Mouse (Mus musculus) right cerebral cortex, postnatal 4 days (tissue): Measurements from ENCODE around the gene Fmnl2.

Experiments
- DNase-seq: peaks from one replicate; pipeline ENCODE4 v3.0.0-alpha.2; 2022

Fmnl2 gene

DNA sequence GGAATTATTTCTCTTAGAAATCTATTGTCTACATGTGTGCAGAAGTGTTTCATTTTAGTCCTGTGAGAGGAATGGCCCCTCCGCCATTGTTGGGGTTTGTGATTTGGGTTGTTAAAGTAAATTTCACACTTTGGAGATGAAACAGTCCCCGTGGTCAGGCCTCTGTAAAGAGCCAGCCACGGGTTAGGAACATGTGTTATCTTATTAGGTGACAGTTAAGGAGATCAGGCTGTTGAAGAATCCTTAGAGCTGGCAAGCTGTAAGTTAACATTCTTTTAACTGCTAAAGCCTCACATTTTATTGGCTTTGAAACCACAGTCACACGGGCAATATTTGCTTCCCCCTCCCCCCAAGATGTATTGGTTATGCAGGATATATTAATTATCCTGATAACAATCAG, 131.7 kb downstream of the Fmnl2 start:
- no peak for DNase-seq

DNA sequence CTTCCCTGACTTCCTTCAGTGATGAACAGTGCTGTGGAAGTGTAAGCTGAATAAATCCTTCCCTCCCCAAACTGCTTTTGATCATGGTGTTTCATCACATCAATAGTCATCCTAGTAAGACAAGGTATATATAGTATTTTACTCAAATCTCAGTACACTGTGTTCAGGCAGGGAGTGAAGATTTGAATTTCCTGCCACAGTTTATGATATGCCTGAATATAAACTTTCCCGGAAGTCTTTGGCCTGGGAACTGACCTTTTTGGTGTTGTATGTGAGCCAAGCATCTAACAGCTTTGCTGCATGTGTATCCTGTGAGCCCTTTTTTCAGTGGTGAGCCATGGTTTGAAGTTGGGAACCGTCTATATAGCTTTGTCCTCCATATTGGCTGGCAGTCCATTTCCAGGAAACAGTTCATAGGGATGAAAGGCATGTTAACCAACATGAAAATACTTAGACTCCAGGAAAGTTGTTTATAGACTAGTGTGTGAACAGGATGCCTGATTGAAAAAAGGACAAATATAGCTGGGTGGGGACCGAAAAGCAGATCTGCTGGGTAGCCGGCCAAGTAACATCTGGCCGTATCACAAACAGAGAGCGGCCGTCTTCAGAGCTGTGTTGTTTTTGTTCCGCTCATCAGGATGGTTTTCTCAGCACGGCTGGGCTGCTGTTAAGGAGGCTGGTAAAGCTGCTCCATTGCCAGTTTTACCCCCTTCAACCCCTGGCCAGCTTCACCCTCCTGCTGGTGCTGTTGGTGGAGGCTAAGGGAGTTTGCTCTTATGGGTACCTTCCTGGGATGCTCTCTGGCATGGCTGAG, 133.4 kb downstream of the Fmnl2 start:
- DNase-seq = no peak

DNA sequence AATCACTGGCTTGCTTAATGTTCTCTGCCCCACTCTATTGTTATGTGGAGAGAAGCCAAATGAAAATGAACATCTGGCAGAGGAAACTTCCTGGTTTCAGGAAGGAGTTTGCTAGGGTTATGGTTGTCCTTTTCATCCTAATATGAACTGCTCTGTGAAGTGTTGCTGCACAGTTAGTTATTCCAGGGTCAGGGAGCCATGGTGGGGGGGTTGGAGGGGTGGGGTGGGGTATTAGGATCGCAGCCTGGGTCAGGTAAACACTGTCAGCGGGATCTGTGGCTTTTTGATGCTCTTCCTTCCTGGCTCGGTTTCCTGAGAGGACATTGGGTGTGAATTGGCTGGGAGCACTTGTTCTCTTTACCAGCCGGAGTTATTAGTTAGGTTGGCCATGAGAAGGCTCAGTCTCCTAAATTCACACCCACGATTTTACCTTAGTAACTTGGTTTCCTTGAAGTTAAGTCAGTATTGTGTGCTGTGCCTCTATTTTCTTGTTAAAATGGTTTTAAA, 134.1 kb downstream of the Fmnl2 start:
- DNase-seq = no peak

DNA sequence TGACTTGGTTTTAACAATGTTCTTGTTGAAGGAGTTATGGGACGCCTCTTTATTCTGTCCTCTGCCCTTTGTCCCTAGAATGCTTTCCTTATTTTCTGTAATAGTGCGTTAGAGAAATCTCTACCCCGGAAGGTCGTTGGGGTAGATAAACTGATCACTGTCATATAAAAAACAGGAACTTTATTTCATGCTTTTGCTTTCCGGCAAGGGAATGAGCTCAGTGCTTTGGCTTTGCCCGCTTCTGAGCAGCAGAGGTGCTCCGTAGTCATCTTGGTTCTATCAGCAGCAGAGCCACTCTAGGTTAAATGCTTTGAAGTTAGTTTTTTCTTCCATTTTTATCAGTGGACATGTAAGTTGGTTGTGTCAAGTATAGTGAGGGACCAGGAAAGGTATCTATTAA, 135.6 kb downstream of the Fmnl2 start:
- DNase-seq = no peak

DNA sequence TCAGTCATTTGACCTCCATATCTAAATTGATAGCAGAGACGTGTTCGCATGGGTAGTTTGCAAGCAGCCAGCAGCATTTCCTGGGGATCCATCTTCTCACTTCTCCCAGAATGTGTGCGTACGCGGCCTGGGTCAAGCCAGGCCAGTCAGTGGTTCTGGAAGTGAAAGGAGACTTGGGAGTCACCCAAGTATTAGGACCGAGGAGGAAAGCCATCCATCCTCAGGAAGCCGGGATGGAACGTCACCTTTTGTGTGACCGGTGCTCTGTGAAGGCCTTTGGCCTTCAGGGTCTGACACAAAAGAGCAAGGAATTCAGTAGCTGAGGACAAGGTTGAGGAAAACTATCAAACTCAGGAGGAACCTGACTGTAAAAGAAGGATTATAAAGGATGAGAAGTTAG, 136.9 kb downstream of the Fmnl2 start:
- no peak for DNase-seq

DNA sequence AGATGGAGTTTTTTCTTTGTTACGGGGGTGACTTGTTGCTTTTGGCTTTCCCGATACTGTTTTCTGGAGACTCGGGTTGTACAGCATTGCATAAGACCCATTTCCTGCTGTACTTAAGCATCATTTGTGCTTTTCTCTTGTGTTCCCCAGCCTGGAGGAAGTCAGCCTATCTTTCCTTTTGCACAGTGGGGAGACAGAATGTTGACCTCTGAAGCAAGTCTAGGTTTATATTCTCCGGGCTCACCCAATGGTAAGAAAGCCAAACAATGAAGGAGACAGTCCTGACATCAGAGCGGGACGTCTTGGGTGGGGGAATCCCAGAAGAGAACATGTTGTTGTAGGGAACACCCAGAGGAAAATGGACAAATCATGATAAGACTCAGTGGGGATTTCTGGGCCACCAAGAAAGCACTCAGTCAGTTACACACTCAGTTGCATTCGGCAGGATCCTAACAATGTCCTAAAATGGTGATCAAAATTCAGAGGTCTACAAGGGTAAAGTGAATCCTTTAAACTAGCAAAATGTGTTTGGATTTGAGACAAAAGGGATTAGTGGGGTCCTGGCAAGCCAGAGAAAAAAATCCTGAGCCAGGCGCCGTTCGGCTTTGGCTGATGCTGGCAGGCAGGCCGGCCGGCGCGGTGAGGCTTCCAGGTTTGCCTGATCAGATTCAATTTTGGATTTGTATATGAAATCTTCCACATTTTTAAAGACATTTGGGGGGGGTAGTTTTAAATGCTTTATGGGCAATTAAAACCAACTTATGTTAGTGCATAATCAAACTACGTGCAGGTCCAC, 140.5 kb downstream of the Fmnl2 start:
- no peak for DNase-seq

DNA sequence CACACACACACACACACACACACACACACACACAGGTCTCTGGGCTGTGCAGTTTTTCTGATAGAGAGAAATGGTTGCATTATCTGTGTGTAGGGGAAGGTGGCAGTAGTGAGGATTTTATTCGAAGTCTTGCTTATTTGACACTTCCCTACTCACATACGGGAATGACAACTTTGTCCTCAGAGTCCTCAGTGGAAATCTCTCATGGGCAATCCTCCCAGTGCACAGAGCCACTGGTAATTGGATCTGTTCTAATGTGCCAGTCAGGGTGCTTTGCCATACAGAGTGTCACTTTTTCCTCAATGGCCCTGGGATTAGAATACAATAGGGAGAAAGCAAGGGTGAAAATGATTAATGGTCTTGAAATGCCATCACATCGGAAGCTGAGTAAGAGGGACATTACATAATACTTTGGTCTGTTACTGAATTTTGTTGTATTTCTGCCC, 141.9 kb downstream of the Fmnl2 start:
- DNase-seq = no peak

DNA sequence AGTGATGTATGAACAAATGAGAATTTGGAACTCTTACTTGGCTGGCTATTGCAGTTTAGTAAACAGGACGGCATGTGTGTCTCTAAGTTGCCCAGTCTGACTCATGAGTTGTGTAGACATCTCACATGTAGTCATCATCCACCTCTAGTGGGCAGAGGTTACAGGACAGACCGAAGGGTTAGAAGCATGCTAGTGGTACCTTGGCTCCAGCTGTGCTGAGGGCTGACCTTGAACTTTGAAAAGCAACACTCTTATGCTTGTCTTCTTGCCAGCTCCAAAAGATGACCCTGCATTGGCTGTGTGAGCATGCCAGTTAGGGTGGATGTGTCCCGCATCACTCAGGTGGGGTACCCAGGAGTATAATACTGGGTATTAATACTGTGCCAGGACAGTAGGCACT, 142.8 kb downstream of the Fmnl2 start:
- DNase-seq = no peak

DNA sequence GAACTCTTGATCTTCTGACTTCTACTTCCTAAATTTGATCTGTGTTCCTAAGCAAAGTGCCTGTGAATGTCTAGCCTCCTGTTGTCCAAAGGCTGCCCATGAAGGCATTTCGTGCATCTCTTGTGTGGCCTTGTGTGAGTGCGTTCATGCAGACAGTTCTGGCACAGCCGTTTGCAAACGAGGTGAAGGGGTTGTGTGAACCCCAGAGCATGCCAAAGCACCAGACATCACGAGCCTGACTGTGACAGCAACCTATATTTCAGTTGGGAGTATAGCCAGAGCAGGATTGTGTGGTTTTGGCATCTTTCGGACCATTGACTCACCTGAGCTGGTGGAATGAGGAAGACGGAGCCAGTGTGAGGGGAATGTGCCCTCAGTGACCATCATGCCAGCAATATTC, 148.5 kb downstream of the Fmnl2 start:
- no peak for DNase-seq

DNA sequence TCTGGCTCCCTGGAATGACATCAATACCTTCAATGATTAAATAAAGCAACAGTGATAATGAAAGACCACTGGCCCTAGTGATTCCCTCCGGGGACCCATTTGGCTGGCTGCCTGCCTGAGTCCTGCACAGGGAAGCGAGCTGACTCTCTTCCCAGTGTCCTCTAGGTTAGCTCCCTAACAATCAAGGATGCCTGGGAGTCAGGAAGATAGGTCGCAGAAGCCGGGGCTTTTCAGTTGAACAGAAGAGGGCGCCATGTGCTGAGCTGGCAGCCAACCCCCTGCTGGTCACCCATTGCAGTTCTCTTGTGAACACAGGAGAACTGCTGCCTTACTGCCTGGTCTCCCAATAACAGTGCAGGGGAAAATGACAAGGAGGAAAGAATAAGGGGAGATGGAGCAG, 149.5 kb downstream of the Fmnl2 start:
- DNase-seq = peak; percentile 29

DNA sequence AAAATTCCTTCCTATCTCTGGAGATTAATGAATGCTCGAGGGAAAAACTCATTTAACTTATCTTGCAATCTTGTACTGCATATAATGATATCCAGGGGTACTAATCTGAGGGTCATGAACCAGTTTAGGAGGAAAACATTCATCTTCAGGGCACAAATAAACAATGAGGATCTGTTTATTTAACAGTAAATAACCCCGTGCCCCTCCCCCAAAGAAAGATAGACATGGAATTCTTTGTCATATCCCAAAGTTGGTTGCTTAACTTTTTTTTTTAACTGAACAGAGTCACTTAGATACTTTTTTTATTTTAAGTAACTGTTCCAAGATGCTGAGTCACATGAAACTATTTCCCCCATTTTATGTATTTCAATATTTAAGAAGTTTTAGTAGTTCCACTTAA, 155.4 kb downstream of the Fmnl2 start:
- no peak for DNase-seq

DNA sequence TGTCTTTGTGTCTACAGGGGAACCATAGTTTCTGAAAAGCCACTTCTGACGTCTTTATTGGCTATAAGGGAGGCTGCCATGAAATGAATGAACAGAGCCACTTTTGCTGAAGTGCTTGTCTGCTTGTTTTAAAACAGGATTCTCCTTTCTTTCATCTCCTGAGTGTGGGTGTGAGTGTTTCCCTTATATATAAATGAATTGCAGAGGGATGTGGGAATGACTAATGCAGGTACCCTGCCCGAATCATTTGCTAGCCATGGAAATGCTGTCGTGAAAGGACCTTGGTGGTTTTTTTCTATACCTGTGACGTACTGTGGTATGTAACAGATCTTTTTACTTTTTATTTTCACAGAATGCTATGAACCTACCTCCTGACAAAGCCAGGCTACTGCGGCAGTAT, 156.8 kb downstream of the Fmnl2 start:
- no peak for DNase-seq

DNA sequence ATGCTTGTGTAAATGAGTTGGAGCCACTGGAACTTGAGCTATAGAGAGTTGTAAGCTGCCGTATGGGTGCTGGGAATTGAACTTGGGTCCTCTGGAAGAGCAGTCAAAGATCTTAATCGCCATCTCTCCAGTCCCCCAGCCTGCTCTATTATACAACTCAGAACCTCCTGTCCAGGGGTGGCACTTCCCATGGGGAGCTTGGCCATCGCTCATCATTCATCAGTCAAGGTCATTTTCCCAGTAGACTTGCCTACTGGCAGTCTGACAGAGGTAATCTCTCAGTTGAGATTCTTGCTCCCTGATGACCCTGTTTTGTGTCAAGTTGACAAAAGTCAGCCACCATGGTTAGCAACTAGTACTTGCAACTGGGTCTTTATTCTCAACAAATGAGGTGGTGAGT, 165.3 kb downstream of the Fmnl2 start:
- no peak for DNase-seq

DNA sequence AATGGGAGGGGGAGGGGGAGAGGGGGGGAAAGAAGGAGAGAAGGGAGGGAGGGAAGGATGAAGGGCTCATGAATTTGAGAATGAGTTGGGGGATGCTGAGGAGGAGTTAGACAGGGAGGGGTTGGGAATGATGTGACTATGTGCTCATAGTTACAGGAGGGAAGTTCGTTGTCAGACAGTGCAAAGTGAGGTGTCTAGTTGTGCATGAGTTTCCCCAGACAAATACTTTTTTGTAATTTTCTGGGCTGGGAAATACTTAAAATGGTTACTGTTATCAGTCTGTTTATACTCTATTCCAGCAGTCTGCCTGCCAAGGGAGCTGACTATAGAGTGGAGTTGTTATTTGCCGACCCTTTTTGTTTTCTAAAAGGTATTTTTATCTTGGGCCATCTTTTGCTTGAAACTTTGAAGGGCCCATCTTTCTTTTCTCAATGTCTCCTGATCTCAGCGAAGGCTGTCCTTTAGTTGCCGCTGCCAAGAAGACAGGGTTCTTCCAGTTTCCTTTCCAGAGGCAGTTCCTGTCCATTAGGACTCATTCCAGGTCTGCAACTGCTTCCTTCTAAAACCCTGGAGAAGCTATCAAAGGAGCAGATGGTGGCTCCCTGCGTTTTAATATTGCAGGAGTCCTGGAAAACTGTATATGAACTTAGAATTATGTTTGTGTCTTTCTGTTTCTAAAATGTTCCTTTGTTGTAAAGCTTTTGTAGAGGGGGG, 168.6 kb downstream of the Fmnl2 start:
- no peak for DNase-seq

DNA sequence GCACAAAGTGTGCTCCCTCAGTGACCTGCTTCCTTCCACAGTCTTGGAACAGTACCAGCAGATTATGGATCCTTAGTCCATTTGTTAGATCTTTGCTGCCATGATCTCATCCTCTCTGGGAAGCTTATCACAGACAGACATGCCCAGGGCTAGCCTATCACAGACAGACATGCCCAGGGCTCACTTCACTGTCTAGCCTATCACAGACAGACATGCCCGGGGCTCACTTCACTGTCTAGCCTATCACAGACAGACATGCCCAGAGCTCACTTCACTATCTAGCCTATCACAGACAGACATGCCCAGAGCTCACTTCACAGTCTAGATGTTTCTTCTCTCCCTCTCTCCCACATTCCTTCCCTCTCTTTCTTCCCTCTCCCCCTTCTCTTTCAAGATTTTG, 171.2 kb downstream of the Fmnl2 start:
- DNase-seq = no peak

DNA sequence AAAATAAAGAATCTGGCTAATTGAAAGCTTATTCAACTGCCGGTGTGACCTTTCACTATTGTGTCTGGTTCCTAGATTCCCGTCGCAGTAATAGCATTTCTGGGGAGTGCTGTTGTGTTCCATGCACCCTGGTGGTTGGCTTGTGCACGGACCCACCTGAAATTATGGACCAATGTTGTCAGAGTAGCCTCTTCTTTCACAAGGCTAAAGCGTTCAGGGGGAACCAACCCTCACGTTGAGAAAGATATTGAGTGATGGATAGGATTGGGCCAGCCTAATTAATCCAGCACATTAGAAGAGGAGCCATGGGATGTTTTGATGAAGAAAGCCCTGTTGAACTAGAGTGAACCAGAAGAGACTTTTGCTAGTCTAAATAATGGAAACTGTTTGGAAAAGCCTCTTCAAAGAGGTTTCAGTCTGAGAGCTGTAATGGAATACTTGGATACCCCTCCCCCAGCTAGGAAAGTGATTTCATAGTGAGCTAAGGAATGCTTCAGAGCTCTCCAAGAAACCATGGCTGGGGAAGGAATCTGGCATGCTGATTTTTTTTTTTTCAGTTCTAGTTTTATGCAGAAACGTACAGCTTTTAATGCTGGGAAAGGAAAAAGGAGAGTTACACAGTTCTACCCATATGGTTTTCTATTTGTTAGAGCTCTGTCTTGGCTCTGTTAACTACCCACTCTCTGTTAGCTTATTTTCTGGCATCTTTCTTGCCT, 172.2 kb downstream of the Fmnl2 start:
- DNase-seq = no peak

DNA sequence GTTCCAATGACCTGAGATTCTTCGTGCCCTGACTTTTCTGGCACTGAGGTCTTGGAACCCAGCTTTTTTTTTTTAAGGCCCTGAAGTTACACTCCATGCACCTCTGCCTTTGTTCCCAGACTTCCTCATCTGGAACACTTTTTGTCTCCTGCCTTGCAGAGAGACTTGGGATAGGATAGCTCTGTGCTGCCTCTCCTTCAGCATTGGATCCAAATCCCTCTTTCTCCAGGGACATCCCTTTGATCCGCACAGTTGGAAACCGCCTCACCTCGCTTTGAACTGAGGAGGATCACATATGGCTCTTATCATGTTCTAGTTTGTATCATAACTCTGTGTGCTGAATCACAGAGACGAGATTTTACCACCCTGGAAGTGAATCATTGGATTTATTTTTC, 172.8 kb downstream of the Fmnl2 start:
- DNase-seq = no peak

DNA sequence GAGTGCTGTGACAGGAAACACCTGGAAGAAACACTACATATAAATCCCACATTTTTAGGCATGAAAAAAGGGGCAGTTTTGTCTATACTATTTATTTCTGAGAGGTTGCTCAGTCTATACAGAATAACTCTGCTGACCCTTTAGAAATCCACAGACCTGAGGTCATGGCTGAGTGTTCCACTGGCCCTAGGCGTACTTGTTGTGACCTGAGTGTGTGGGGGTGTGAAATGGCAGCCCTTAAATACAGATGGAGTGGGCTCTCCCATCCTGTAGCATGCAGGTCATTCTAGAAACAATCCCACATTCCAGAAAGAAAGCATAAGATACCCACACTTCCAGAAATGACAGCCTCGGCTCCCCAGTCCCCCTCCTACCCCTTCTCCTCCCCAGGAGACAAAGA, 180.6 kb downstream of the Fmnl2 start:
- DNase-seq = no peak

DNA sequence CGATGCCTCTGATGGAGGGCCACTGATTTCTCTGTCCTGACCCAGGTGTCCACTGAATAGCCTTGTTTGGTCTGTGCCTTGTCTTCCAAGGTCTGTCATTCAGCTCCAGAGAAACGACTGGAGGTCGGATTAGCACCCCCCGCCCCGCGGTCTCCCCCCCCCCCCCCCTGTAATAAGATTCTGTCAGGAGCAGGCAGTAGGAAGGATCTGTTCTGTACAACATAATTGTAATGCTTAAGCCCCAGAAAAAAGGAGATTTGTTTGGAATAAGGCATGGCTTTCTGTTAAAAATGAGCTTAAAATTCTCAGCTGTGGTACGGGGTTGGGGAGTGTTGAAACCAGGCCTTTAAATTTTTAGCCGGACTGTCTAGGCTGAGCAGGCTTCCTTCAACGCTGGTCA, 181.1 kb downstream of the Fmnl2 start:
- DNase-seq = no peak

DNA sequence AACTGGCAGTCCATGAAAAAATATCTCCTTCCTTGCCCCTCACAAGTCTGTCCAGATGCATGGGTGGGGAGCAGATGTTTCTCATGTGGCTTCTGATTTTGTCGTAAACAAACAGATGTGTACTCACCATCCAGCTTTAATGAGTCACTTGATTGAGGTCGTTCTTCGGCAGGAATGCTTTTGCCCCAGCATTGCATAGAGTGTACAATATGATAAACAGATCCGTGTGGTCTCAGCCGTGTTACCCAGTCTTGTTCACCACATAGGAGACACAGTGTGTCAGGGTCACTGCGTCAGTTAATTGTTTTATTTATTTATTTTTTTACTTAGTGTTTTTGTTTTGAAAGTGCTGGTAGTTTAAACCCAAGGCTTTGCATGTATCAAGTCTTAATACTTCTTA, 189.4 kb downstream of the Fmnl2 start:
- no peak for DNase-seq

DNA sequence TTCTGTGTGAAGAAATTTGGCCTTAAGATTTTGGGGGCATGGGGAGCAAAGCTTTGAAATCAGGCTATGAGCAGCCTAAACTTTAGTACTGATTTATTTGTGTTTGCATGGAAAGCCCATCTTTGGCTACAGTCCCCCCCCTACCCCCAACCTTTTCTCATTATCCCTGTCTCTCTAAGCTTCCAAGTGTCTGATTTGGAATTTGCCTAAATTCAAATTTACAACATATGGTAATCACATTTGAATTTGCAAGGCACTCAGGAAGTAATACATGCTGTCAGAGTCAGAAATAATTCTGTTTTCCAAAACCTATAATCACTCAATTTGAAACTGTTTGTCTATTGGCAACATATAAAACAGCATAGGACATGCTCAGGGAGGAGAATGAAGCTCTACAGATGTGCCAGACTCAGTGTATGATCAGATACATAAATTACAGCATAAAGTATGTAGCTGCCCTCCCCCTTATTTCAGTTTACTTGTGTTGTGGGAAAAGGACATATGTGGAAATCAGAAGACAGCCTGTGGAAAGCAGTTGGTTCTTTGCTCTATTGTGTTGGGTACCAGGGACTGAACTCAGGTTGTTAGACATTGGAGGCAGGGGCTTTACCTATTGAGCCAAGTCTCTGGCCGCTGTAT, 190.2 kb downstream of the Fmnl2 start:
- no peak for DNase-seq

DNA sequence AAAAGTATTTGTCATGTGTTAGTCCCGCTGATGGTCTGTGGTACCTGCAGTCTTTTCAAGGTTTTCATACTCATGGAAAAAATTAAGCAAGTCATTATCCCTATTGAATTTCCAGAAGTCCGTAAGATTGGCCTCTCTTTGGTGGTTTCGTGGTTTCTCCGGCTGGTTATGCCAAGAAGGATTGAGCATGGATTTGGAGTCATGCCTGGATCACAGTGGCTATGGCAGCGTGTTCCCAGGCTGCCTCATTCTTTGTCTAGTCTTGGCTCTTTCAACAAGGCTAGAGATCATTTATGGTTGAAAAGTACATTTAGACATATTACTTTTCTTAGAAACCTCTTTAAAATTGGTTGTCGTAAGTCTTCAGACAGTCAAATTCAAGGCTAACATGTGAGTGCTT, 192.7 kb downstream of the Fmnl2 start:
- DNase-seq = no peak
